Mouse (Mus musculus) erythroblast, embryonic 14.5 days (primary cell): ENCODE results near the gene Lrp2. TPM values are rescaled to one million over a fixed set of nuclear protein-coding genes. Genes with fewer than 3 reads are reported as not detected.

ENCODE experiments used
- H3K27me3 ChIP-seq: 2 replicates; pipeline ENCODE4 v1.6.1; 2012; ENCODE audit warnings: inconsistent platforms; ENCODE audit not compliant: control insufficient read depth
- H3K36me3 ChIP-seq: 2 replicates; pipeline ENCODE4 v1.6.1; 2012; ENCODE audit warnings: mild to moderate bottlenecking, inconsistent platforms; ENCODE audit not compliant: control insufficient read depth
- H3K4me1 ChIP-seq: 2 replicates; pipeline ENCODE4 v1.6.1; 2012; ENCODE audit warnings: inconsistent platforms; ENCODE audit not compliant: control insufficient read depth
- H3K4me3 ChIP-seq: replicated peaks from 2 replicates; pipeline ENCODE3; 2012; ENCODE audit warnings: moderate library complexity, mild to moderate bottlenecking, inconsistent platforms
- H3K9me3 ChIP-seq: 2 replicates; pipeline ENCODE4 v1.6.1; 2012; ENCODE audit warnings: low read length, inconsistent platforms, mixed read lengths; ENCODE audit not compliant: control insufficient read depth
- GATA1 ChIP-seq: IDR thresholded peaks from 2 replicates; pipeline ENCODE4 v1.6.1; 2012; ENCODE audit warnings: low read length, inconsistent platforms, mixed read lengths
- TAL1 ChIP-seq: IDR thresholded peaks from 3 replicates; pipeline ENCODE4 v1.6.1; 2012; ENCODE audit warnings: low read length, inconsistent platforms, mixed read lengths
- polyA plus RNA-seq: library from polyadenylated mRNA; stranded (reverse); fragments of >175 nt; gene quantifications from 2 replicates; pipeline ENCODE4 v1.2.3, GENCODE M21; 2012

The Lrp2 gene
- polyA plus RNA-seq, 1 experiment: not detected

- Histone ChIP-seq H3K4me1 (no peaks in the 10 kb centered on the region), H3K36me3 (no peaks in the 10 kb centered on the region), H3K4me3 (no peak overlapping the region), H3K9me3 (no peaks in the 10 kb centered on the region), H3K27me3 (no peaks in the 10 kb centered on the region)
- TF ChIP-seq TAL1: no peak
- TF ChIP-seq GATA1: no peak
Measured at GRCm38 (mm10) chr2:69479859-69480258, 106.0 kb downstream of the Lrp2 start.

DNA sequence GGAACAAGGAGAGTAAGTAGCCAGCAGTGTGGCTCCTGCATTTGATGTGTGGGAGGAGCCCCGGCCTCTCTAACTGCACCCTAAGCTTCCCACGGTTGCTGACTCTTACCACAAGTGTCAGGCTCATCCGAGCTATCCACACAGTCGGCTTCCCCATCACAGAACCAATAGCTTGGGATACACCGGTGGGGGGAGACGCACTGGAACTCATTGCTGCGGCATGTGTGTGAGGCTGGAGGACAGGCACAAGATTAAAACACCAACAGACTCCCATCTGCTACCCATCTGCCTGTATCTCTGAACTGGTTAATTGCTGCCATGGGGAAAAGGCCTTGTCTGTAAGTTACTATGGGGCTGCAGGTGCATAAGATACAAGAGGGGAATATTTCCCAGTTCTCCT is 109.0 kb downstream of the Lrp2 start:
- Histone ChIP-seq H3K4me3 (no peak overlapping the region), H3K4me1 (no peaks in the 10 kb centered on the region), H3K27me3 (no peaks in the 10 kb centered on the region), H3K9me3 (no peaks in the 10 kb centered on the region), H3K36me3 (no peaks in the 10 kb centered on the region)
- TF ChIP-seq TAL1: no peak
- TF ChIP-seq GATA1: no peak

- no peak overlapping the region for H3K4me3 ChIP-seq
- TF ChIP-seq TAL1: no peak
- no peak for TF ChIP-seq GATA1
- H3K9me3 ChIP-seq: no peaks in the 10 kb centered on the region
- no peaks in the 10 kb centered on the region for H3K4me1 ChIP-seq
- H3K36me3 ChIP-seq: no peaks in the 10 kb centered on the region
- H3K27me3 ChIP-seq: no peaks in the 10 kb centered on the region
Measured at GRCm38 (mm10) chr2:69475177-69475576, 110.7 kb downstream of the Lrp2 start.

GRCm38 (mm10) chr2:69471837-69472236 is 114.0 kb downstream of the Lrp2 start:
- no peak for TF ChIP-seq GATA1
- no peaks in the 10 kb centered on the region for H3K4me1 ChIP-seq
- no peaks in the 10 kb centered on the region for H3K9me3 ChIP-seq
- no peaks in the 10 kb centered on the region for H3K36me3 ChIP-seq
- no peak overlapping the region for H3K4me3 ChIP-seq
- H3K27me3 ChIP-seq: no peaks in the 10 kb centered on the region

- TF ChIP-seq GATA1: no peak
- no peak for TF ChIP-seq TAL1
- Histone ChIP-seq H3K9me3 (no peaks in the 10 kb centered on the region), H3K4me3 (no peak overlapping the region), H3K4me1 (no peaks in the 10 kb centered on the region), H3K36me3 (no peaks in the 10 kb centered on the region), H3K27me3 (no peaks in the 10 kb centered on the region)
Measured at GRCm38 (mm10) chr2:69463609-69464008, 122.3 kb downstream of the Lrp2 start.

DNA sequence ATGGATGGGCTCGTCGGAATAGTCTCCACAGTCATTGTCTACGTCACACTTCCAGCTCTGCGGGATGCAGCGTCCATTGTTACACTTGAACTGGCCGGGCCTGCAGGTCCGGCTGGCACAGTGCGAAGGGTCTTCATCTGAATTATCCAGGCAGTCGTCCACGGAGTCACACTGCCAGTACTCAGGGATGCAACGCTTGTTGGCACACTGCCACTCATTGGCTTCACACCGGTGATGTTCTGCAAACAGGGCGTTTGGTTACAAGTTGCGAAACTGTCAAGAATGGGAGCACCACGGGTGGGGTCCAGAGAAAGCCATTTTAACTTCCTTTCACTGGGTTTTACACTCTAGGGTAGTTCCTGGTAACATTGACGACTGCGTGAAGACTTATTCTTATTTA is 126.4 kb downstream of the Lrp2 start:
- H3K27me3 ChIP-seq: no peaks in the 10 kb centered on the region
- H3K4me3 ChIP-seq: no peak overlapping the region
- no peak for TF ChIP-seq TAL1
- TF ChIP-seq GATA1: no peak
- H3K36me3 ChIP-seq: no peaks in the 10 kb centered on the region
- H3K9me3 ChIP-seq: no peaks in the 10 kb centered on the region
- no peaks in the 10 kb centered on the region for H3K4me1 ChIP-seq

- H3K4me3 ChIP-seq: no peak overlapping the region
- TF ChIP-seq GATA1 (no peak), TAL1 (no peak)
- H3K9me3 ChIP-seq: no peaks in the 10 kb centered on the region; the same call in 1 of the 2 replicates
- no peaks in the 10 kb centered on the region for H3K36me3 ChIP-seq
- no peaks in the 10 kb centered on the region for H3K27me3 ChIP-seq
- no peaks in the 10 kb centered on the region for H3K4me1 ChIP-seq
Measured at GRCm38 (mm10) chr2:69451128-69451527, 134.7 kb downstream of the Lrp2 start.

GRCm38 (mm10) chr2:69448581-69448980 is 137.3 kb downstream of the Lrp2 start:
- Histone ChIP-seq H3K4me1 (no peaks in the 10 kb centered on the region), H3K9me3 (no peaks in the 10 kb centered on the region; the same call in 1 of the 2 replicates), H3K4me3 (no peak overlapping the region), H3K36me3 (no peaks in the 10 kb centered on the region), H3K27me3 (no peaks in the 10 kb centered on the region)
- TF ChIP-seq GATA1 (no peak), TAL1 (no peak)

- H3K4me3 ChIP-seq: no peak overlapping the region
- no peaks in the 10 kb centered on the region for H3K4me1 ChIP-seq
- no peaks in the 10 kb centered on the region for H3K9me3 ChIP-seq
- TF ChIP-seq GATA1: no peak
- no peak for TF ChIP-seq TAL1
- no peaks in the 10 kb centered on the region for H3K36me3 ChIP-seq
- no peaks in the 10 kb centered on the region for H3K27me3 ChIP-seq
Measured at GRCm38 (mm10) chr2:69445896-69446472, 139.9 kb downstream of the Lrp2 start.

DNA sequence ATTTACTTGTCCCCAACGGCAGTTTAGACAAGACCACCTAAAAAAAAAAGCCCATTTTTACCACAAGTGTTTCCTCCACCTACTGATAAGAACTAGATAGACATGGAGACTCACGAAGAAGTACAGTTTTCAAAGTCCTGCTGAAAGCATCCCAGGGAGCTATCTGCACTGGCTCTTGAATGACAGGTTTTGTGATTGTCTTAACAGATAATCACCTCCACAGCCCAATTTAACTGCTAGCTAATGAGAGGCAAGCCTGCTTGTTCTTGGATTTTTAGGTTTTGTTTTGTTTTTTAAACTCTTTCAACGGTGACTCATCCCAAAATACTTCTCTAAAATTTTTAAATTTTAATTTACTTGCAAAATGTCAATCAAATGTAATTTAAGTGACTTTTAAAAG is 144.2 kb downstream of the Lrp2 start:
- TF ChIP-seq TAL1: no peak
- TF ChIP-seq GATA1: no peak
- no peaks in the 10 kb centered on the region for H3K36me3 ChIP-seq
- no peaks in the 10 kb centered on the region for H3K9me3 ChIP-seq
- no peaks in the 10 kb centered on the region for H3K27me3 ChIP-seq
- H3K4me1 ChIP-seq: no peaks in the 10 kb centered on the region
- H3K4me3 ChIP-seq: no peak overlapping the region
